Mouse (Mus musculus) E14TG2a.4 (cell line): ENCODE measurements around the gene Aldh3a1.
"Not testable (repeated sequence)": the region's sequence is repeated elsewhere in the genome, so short reads cannot be mapped to it uniquely, and the experiment has no call there.

Experiments
- H3K27me3 ChIP-seq: 2 replicates; pipeline ENCODE4 v1.6.1; 2014; ENCODE audit warnings: low read length, control low read depth; ENCODE audit not compliant: insufficient read depth
- H3K36me3 ChIP-seq: 2 replicates; pipeline ENCODE4 v1.6.1; 2014; ENCODE audit warnings: low read length, control low read depth; ENCODE audit not compliant: insufficient read depth
- H3K4me1 ChIP-seq: replicated peaks from 2 replicates; pipeline ENCODE4 v1.6.1; 2014; ENCODE audit warnings: low read depth, low read length, control low read depth
- H3K4me3 ChIP-seq: replicated peaks from 2 replicates; pipeline ENCODE4 v1.5.1; 2014; ENCODE audit warnings: mild to moderate bottlenecking, low read length
- H3K9me3 ChIP-seq: 2 replicates; pipeline ENCODE4 v1.6.1; 2014; ENCODE audit warnings: low read length, control low read depth
- CTCF ChIP-seq: conservative IDR thresholded peaks from 2 replicates; pipeline ENCODE4 v1.5.1; 2014; ENCODE audit warnings: low read length
- NANOG ChIP-seq: IDR thresholded peaks from 2 replicates; pipeline ENCODE4 v1.6.1; 2014; ENCODE audit warnings: borderline replicate concordance, low read length, mixed read lengths
- POU5F1 ChIP-seq: IDR thresholded peaks from 2 replicates; pipeline ENCODE4 v1.6.1; 2014; ENCODE audit warnings: low read length, borderline replicate concordance

The Aldh3a1 gene

GRCm38 (mm10) chr11:61190776-61191175 lies 16.6 kb upstream of the Aldh3a1 start:
- no peak overlapping the region for H3K4me3 ChIP-seq
- H3K9me3 ChIP-seq, result no peaks in the 10 kb centered on the region
- peaks cover 20% of the 10 kb centered on the region for H3K27me3 ChIP-seq
- H3K4me1 ChIP-seq, result peaks cover 11% of the 10 kb centered on the region
- no peaks in the 10 kb centered on the region for H3K36me3 ChIP-seq
- TF ChIP-seq NANOG (no peak), CTCF (no peak), POU5F1 (no peak)

GRCm38 (mm10) chr11:61192123-61192522 lies 15.2 kb upstream of the Aldh3a1 start:
- peaks cover 20% of the 10 kb centered on the region for H3K27me3 ChIP-seq
- H3K9me3 ChIP-seq, H3K36me3 ChIP-seq, H3K4me3 ChIP-seq: not testable (repeated sequence)
- peaks cover 11% of the 10 kb centered on the region for H3K4me1 ChIP-seq

GRCm38 (mm10) chr11:61192779-61193178 lies 14.6 kb upstream of the Aldh3a1 start:
- Histone ChIP-seq H3K36me3 (no peaks in the 10 kb centered on the region), H3K9me3 (no peaks in the 10 kb centered on the region)
- no peak for TF ChIP-seq CTCF
- no peak for TF ChIP-seq NANOG
- no peak for TF ChIP-seq POU5F1

GRCm38 (mm10) chr11:61193392-61193791 lies 13.9 kb upstream of the Aldh3a1 start:
- Histone ChIP-seq H3K9me3 (no peaks in the 10 kb centered on the region), H3K4me3 (no peak overlapping the region), H3K4me1 (peaks cover 11% of the 10 kb centered on the region), H3K36me3 (no peaks in the 10 kb centered on the region), H3K27me3 (peaks cover 20% of the 10 kb centered on the region)
- no peak for TF ChIP-seq POU5F1
- no peak for TF ChIP-seq NANOG
- peak; percentile 93 for TF ChIP-seq CTCF

More at GRCm38 (mm10) chr11:61192779-61193178, 14.6 kb upstream of the Aldh3a1 start:
- no peak overlapping the region for H3K4me3 ChIP-seq
- peaks cover 20% of the 10 kb centered on the region for H3K27me3 ChIP-seq
- peaks cover 11% of the 10 kb centered on the region for H3K4me1 ChIP-seq

GRCm38 (mm10) chr11:61196616-61197353 lies 10.6 kb upstream of the Aldh3a1 start:
- Histone ChIP-seq H3K36me3 (no peaks in the 10 kb centered on the region), H3K27me3 (peaks cover 20% of the 10 kb centered on the region), H3K4me3 (no peak overlapping the region), H3K9me3 (no peaks in the 10 kb centered on the region), H3K4me1 (peaks cover 8% of the 10 kb centered on the region; the same call in 1 of the 2 replicates)
- TF ChIP-seq CTCF, result no peak
- TF ChIP-seq NANOG, result no peak
- no peak for TF ChIP-seq POU5F1

GRCm38 (mm10) chr11:61197935-61198334 lies 9.4 kb upstream of the Aldh3a1 start:
- H3K4me1 ChIP-seq, result peaks cover 8% of the 10 kb centered on the region; the same call in 1 of the 2 replicates
- peaks cover 20% of the 10 kb centered on the region for H3K27me3 ChIP-seq
- H3K4me3 ChIP-seq, result no peak overlapping the region
- no peak for TF ChIP-seq CTCF
- no peaks in the 10 kb centered on the region for H3K36me3 ChIP-seq
- no peaks in the 10 kb centered on the region for H3K9me3 ChIP-seq

- TF ChIP-seq CTCF (no peak), NANOG (no peak), POU5F1 (no peak)
- Histone ChIP-seq H3K4me3 (no peak overlapping the region), H3K4me1 (no peaks in the 10 kb centered on the region), H3K27me3 (peaks cover 7% of the 10 kb centered on the region; the same call in 1 of the 2 replicates), H3K36me3 (no peaks in the 10 kb centered on the region), H3K9me3 (no peaks in the 10 kb centered on the region)
Measured at GRCm38 (mm10) chr11:61199620-61200362, 7.5 kb upstream of the Aldh3a1 start.

GRCm38 (mm10) chr11:61202186-61202585 lies 5.2 kb upstream of the Aldh3a1 start:
- Histone ChIP-seq H3K4me3 (no peak overlapping the region), H3K36me3 (no peaks in the 10 kb centered on the region), H3K4me1 (no peaks in the 10 kb centered on the region), H3K9me3 (no peaks in the 10 kb centered on the region), H3K27me3 (no peaks in the 10 kb centered on the region; the same call in 1 of the 2 replicates)
- TF ChIP-seq NANOG (no peak), POU5F1 (no peak), CTCF (no peak)

- TF ChIP-seq NANOG (no peak), CTCF (no peak)
- no peaks in the 10 kb centered on the region for H3K9me3 ChIP-seq
Measured at GRCm38 (mm10) chr11:61202810-61203209, 4.5 kb upstream of the Aldh3a1 start.

More at GRCm38 (mm10) chr11:61202810-61203209, 4.5 kb upstream of the Aldh3a1 start:
- H3K4me1 ChIP-seq, result no peaks in the 10 kb centered on the region
- H3K27me3 ChIP-seq, result peaks cover 1% of the 10 kb centered on the region; the same call in 1 of the 2 replicates
- no peaks in the 10 kb centered on the region for H3K36me3 ChIP-seq
- H3K4me3 ChIP-seq, result no peak overlapping the region
